Comparison of ENCODE assay signal across 19 mouse cellular contexts in genomic region chr4:121227072-121227471, GRCm38 (mm10). TPM values are rescaled to one million over a fixed set of nuclear protein-coding genes. Genes with fewer than 3 reads are reported as not detected.
DNase-seq lines count a peak whose midpoint lies in the region; ATAC-seq and TF ChIP-seq lines count a peak whose summit lies in the region.
"Had no signal": no experiment of that assay in that cellular context is flagged by ENCODE, and none has a peak within 500 bp of the region (broad histone marks: within the 10 kb centered on the region; RNA-seq: fewer than 3 reads in every experiment).

No protein-coding gene starts in this region.

- WGBS in forebrain, postnatal 0 days = 40% methylated on average over 1 of the region's 1 CpGs
- WGBS in forebrain, embryonic 12.5 days = 78% methylated on average over 1 of the region's 1 CpGs
- 53% methylated on average over 1 of the region's 1 CpGs for WGBS in lung, postnatal 0 days

- no peaks in the 10 kb centered on the region for H3K36me3 ChIP-seq in forebrain, postnatal 0 days (ENCODE audit: insufficient read depth)
- no peaks in the 10 kb centered on the region for H3K36me3 ChIP-seq in forebrain, embryonic 12.5 days (replicated peaks)
- H3K36me3 ChIP-seq in lung, postnatal 0 days (ENCODE audit: insufficient read depth, low read length) = no peaks in the 10 kb centered on the region
- H3K36me3 ChIP-seq: G1E; heart, embryonic 10.5 days; liver, embryonic 12.5 days; midbrain, embryonic 12.5 days; neural tube, embryonic 12.5 days had no signal

- intact Hi-C loops in left cerebral cortex, postnatal 14 days (cut with DNase I) = no loop called here
- intact Hi-C loops in left cerebral cortex, postnatal 10 days (cut with DNase I) = no loop called here

- no peak for TF ChIP-seq CTCF in forebrain, postnatal 0 days (IDR thresholded peaks at IDR 0.05; ENCODE audit: low read depth)
- no peak for TF ChIP-seq CTCF in lung, postnatal 0 days (IDR thresholded peaks at IDR 0.05)

- no peak overlapping the region for H3K9ac ChIP-seq in forebrain, postnatal 0 days
- H3K9ac ChIP-seq in forebrain, embryonic 12.5 days = no peak overlapping the region
- no peak overlapping the region for H3K9ac ChIP-seq in lung, postnatal 0 days (replicated peaks; ENCODE audit: low read depth)
- H3K9ac ChIP-seq: hindbrain, embryonic 14.5 days; liver, embryonic 12.5 days; midbrain, embryonic 12.5 days; neural tube, embryonic 12.5 days had no signal

- H3K27ac ChIP-seq in forebrain, postnatal 0 days (ENCODE audit: low read depth, low read length) = no peak overlapping the region
- no peak overlapping the region for H3K27ac ChIP-seq in forebrain, embryonic 12.5 days
- no peak overlapping the region for H3K27ac ChIP-seq in lung, postnatal 0 days (ENCODE audit: low read length)
- H3K27ac ChIP-seq: heart, embryonic 10.5 days; hindbrain, embryonic 14.5 days; liver, embryonic 12.5 days; midbrain, embryonic 12.5 days; neural tube, embryonic 12.5 days had no signal

- no peak overlapping the region for H3K4me3 ChIP-seq in forebrain, postnatal 0 days (ENCODE audit: low read depth, low read length)
- no peak overlapping the region for H3K4me3 ChIP-seq in forebrain, embryonic 12.5 days (replicated peaks)
- no peak overlapping the region for H3K4me3 ChIP-seq in lung, postnatal 0 days (ENCODE audit: low read depth, low read length)
- H3K4me3 ChIP-seq: heart, embryonic 10.5 days; liver, embryonic 12.5 days; midbrain, embryonic 12.5 days; neural tube, embryonic 12.5 days had no signal

- no peaks in the 10 kb centered on the region for H3K9me3 ChIP-seq in forebrain, postnatal 0 days (ENCODE audit: low read length)
- H3K9me3 ChIP-seq in forebrain, embryonic 12.5 days = no peaks in the 10 kb centered on the region
- H3K9me3 ChIP-seq in lung, postnatal 0 days (ENCODE audit: low read length) = no peaks in the 10 kb centered on the region
- H3K9me3 ChIP-seq: heart, embryonic 10.5 days; midbrain, embryonic 12.5 days; neural tube, embryonic 12.5 days had no signal

- peak; percentile 27; the same call in 1 of the 2 replicates for ATAC-seq in forebrain, postnatal 0 days
- no peak for ATAC-seq in forebrain, embryonic 12.5 days (ENCODE audit: low FRiP score)
- no peak for ATAC-seq in lung, postnatal 0 days
- ATAC-seq: liver, embryonic 12.5 days had no signal

- no peak for DNase-seq in forebrain, postnatal 0 days
- peak; percentile 16 to 55 for DNase-seq in left cerebral cortex, postnatal 14 days (ENCODE audit: low spot score in 2 of 2)
- DNase-seq in left cerebral cortex, postnatal 10 days (ENCODE audit: extremely low spot score in 1 of 2, low spot score in 2 of 2) = no peak
- DNase-seq in gastrocnemius, postnatal 10 days = peak; percentile 16
- DNase-seq in layer of hippocampus, postnatal 36 days = peak; percentile 39 to 49
- DNase-seq in kidney, adult 18-20 months = no peak
- no peak for DNase-seq in lung, postnatal 0 days (ENCODE audit: low spot score)
- DNase-seq: B cell, adult 2 months; cerebellum, adult 2 months; embryo, embryonic 11 days; kidney, adult 8-10 months; lung, postnatal 14 days had no signal

- no peak overlapping the region for H3K4me2 ChIP-seq in forebrain, postnatal 0 days (ENCODE audit: low read depth)
- H3K4me2 ChIP-seq in forebrain, embryonic 12.5 days = no peak overlapping the region
- no peak overlapping the region for H3K4me2 ChIP-seq in lung, postnatal 0 days (replicated peaks; ENCODE audit: low read depth, low read length)
- H3K4me2 ChIP-seq: hindbrain, embryonic 14.5 days; liver, embryonic 12.5 days; midbrain, embryonic 12.5 days; neural tube, embryonic 12.5 days had no signal

- no peaks in the 10 kb centered on the region for H3K4me1 ChIP-seq in forebrain, postnatal 0 days (ENCODE audit: insufficient read depth)
- H3K4me1 ChIP-seq in forebrain, embryonic 12.5 days = peaks cover 16% of the 10 kb centered on the region
- no peaks in the 10 kb centered on the region for H3K4me1 ChIP-seq in lung, postnatal 0 days (ENCODE audit: insufficient read depth, low read depth, low read length)
- H3K4me1 ChIP-seq: heart, embryonic 10.5 days; liver, embryonic 12.5 days had no signal

- H3K27me3 ChIP-seq in forebrain, postnatal 0 days (ENCODE audit: insufficient read depth, low read length) = no peaks in the 10 kb centered on the region
- peaks cover 6% of the 10 kb centered on the region for H3K27me3 ChIP-seq in forebrain, embryonic 12.5 days
- no peaks in the 10 kb centered on the region for H3K27me3 ChIP-seq in lung, postnatal 0 days (replicated peaks; ENCODE audit: insufficient read depth, low read length)
- H3K27me3 ChIP-seq: midbrain, embryonic 12.5 days; neural tube, embryonic 12.5 days had no signal

- TF ChIP-seq EP300 in lung, postnatal 0 days (IDR thresholded peaks at IDR 0.05) = no peak

RNA-seq across cellular contexts. Expression of gene Rlf, which starts 12.2 kb away (rescaled TPM):
- total RNA-seq in forebrain, postnatal 0 days (2014; rRNA removed) = 41.0 and 42.9 TPM in 2 replicates
- polyA plus RNA-seq in forebrain, postnatal 0 days (2015; fragmentation: Nextera tagmentation; extraction: Ambion mirVana) = 9.3 and 17.4 TPM in 2 replicates
- 34.2 and 34.5 TPM in 2 replicates for polyA plus RNA-seq in forebrain, embryonic 12.5 days (2016; fragmentation: Nextera tagmentation; extraction: Ambion mirVana)
- total RNA-seq in left cerebral cortex, postnatal 14 days (2021) = 10 to 100 TPM; 27.7 to 28.0 TPM
- total RNA-seq in left cerebral cortex, postnatal 10 days (2021) = 10 to 100 TPM; 31.2 to 31.6 TPM
- total RNA-seq in gastrocnemius, postnatal 10 days (2021) = 10 to 100 TPM; 13.6 to 17.1 TPM
- 10 to 100 TPM; 31.5 to 36.5 TPM for total RNA-seq in layer of hippocampus, postnatal 36 days (2021)
- 9.9 and 11.3 TPM in 2 replicates for polyA plus RNA-seq in lung, postnatal 0 days (2015; fragmentation: Nextera tagmentation; extraction: Ambion mirVana)

Comparison
In these comparisons a context has a peak if more than half of its experiments do, and no peak if none do; other contexts are left out.
1. DNase-seq: peak in left cerebral cortex, postnatal 14 days (2 of 2), gastrocnemius, postnatal 10 days (single experiment) and layer of hippocampus, postnatal 36 days (2 of 2); none in forebrain, postnatal 0 days (single experiment), left cerebral cortex, postnatal 10 days (0 of 2), kidney, adult 18-20 months (single experiment) and lung, postnatal 0 days (single experiment).